Mouse (Mus musculus): ENCODE results near the gene Sfxn5. TPM values are rescaled to one million over a fixed set of nuclear protein-coding genes. Genes with fewer than 3 reads are reported as not detected.

Sfxn5 gene
- polyA plus RNA-seq, 1 experiment from 2014 or later = 10.0 TPM

GRCm38 (mm10) chr6:85218684-85219445, 114.4 kb downstream of the Sfxn5 start:
- H3K9ac ChIP-seq = no peak overlapping the region
- H3K27me3 ChIP-seq = peaks cover 7% of the 10 kb centered on the region; the same call in 1 of the 2 replicates
- no peaks in the 10 kb centered on the region for H3K9me3 ChIP-seq (replicated peaks)
- ATAC-seq (ENCODE audit: low FRiP score) = peak; percentile 29; the same call in 1 of the 2 replicates
- peaks cover 22% of the 10 kb centered on the region for H3K4me1 ChIP-seq
- 30% methylated on average over 5 of the region's 5 CpGs for WGBS
- no peak overlapping the region for H3K4me2 ChIP-seq (replicated peaks)
- H3K4me3 ChIP-seq = no peak overlapping the region
- no peak overlapping the region for H3K27ac ChIP-seq
- H3K36me3 ChIP-seq = no peaks in the 10 kb centered on the region

GRCm38 (mm10) chr6:85218251-85218650, 115.0 kb downstream of the Sfxn5 start:
- Histone ChIP-seq H3K27ac (no peak overlapping the region), H3K9ac (no peak overlapping the region), H3K4me1 (peaks cover 16% of the 10 kb centered on the region), H3K4me3 (no peak overlapping the region), H3K9me3 (replicated peaks) (no peaks in the 10 kb centered on the region), H3K4me2 (replicated peaks) (no peak overlapping the region), H3K36me3 (no peaks in the 10 kb centered on the region), H3K27me3 (peaks cover 7% of the 10 kb centered on the region; the same call in 1 of the 2 replicates)
- 63% methylated on average over 4 of the region's 4 CpGs for WGBS
- no peak for ATAC-seq (ENCODE audit: low FRiP score)

GRCm38 (mm10) chr6:85210686-85211085, 122.5 kb downstream of the Sfxn5 start:
- H3K27me3 ChIP-seq = peaks cover 25% of the 10 kb centered on the region
- H3K4me3 ChIP-seq = no peak overlapping the region
- no peak for ATAC-seq (ENCODE audit: low FRiP score)
- no peaks in the 10 kb centered on the region for H3K9me3 ChIP-seq (replicated peaks)
- no peaks in the 10 kb centered on the region for H3K36me3 ChIP-seq
- peaks cover 8% of the 10 kb centered on the region; the same call in 1 of the 2 replicates for H3K4me1 ChIP-seq
- 46% methylated on average over 1 of the region's 1 CpGs for WGBS
- no peak overlapping the region for H3K4me2 ChIP-seq (replicated peaks)
- no peak overlapping the region for H3K27ac ChIP-seq
- H3K9ac ChIP-seq = no peak overlapping the region

- H3K4me3 ChIP-seq = no peak overlapping the region
- H3K4me2 ChIP-seq (replicated peaks) = no peak overlapping the region
- H3K4me1 ChIP-seq = peaks cover 8% of the 10 kb centered on the region; the same call in 1 of the 2 replicates
- no peak for ATAC-seq (ENCODE audit: low FRiP score)
- H3K36me3 ChIP-seq = no peaks in the 10 kb centered on the region
- no peaks in the 10 kb centered on the region for H3K9me3 ChIP-seq (replicated peaks)
- WGBS = 78% methylated on average over 9 of the region's 9 CpGs
- no peak overlapping the region for H3K9ac ChIP-seq
- H3K27ac ChIP-seq = no peak overlapping the region
- H3K27me3 ChIP-seq = peaks cover 33% of the 10 kb centered on the region
These were observed 123.8 kb downstream of the Sfxn5 start for GRCm38 (mm10) chr6:85209226-85209967.

- Histone ChIP-seq H3K4me1 (peaks cover 8% of the 10 kb centered on the region; the same call in 1 of the 2 replicates), H3K27ac (no peak overlapping the region), H3K4me2 (replicated peaks) (no peak overlapping the region), H3K9me3 (replicated peaks) (no peaks in the 10 kb centered on the region), H3K9ac (no peak overlapping the region), H3K4me3 (no peak overlapping the region), H3K36me3 (no peaks in the 10 kb centered on the region), H3K27me3 (peaks cover 37% of the 10 kb centered on the region)
- 80% methylated on average over 5 of the region's 5 CpGs for WGBS
- no peak for ATAC-seq (ENCODE audit: low FRiP score)
These were observed 125.9 kb downstream of the Sfxn5 start for GRCm38 (mm10) chr6:85207345-85207744.

DNA sequence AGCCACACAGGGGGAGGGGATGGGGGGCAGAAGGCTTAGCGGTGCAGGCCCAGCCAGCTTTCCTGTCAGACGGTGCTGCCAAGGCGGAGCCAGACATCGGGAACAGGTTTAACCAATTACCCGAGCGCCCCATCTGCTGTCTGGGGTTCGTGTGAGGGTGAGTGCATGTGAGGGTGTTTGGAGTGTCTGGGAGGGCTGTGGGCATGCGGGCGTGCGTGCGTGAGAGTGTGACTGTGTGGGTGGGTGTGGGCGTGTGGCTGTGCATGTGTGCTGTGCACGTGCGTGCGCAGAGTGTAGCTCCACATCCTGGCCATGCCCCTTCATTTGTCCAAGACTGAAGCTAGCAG, 126.3 kb downstream of the Sfxn5 start:
- Histone ChIP-seq H3K4me2 (replicated peaks) (no peak overlapping the region), H3K9me3 (replicated peaks) (no peaks in the 10 kb centered on the region), H3K4me3 (no peak overlapping the region), H3K4me1 (peaks cover 8% of the 10 kb centered on the region; the same call in 1 of the 2 replicates), H3K27ac (no peak overlapping the region), H3K27me3 (peaks cover 39% of the 10 kb centered on the region), H3K9ac (no peak overlapping the region), H3K36me3 (no peaks in the 10 kb centered on the region)
- 53% methylated on average over 15 of the region's 15 CpGs for WGBS
- no peak for ATAC-seq (ENCODE audit: low FRiP score)

DNA sequence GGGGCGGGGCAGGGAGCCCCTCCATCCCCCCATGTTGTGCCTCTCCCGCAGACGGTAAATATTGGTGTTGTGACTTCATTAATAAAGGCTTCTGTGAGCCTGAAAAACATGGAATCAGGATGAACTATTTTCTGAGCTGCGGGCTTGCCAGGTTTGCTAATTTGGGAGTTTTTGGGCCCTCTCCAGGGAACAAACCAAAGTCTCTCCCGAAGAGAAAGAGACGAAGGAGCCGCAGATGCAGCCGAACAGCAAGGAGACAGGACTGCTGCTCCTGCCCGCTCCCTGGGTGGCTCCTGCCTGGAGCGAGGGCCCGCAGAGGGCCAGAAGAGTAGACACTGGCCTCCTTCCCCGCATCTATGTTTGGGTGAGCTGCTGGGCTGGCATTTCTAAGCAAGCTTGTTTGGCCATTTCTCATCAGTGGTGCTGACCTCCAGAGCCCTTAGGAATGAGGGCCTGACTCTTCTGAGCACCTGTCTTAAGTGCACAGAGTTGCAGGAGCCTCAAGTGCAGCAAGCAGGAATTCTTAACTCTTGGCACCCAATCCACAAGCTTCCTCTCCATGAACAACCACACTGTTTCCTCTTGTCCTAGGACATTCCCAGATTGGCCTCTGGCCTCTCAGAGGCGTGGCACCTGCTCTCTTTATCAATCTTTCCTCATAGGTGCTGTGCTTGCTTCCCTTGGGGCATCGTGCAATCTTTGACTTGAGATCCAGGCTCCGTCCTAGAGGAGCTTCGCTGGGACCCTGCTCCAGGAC, 126.9 kb downstream of the Sfxn5 start:
- WGBS = 23% methylated on average over 16 of the region's 16 CpGs
- H3K27me3 ChIP-seq = peaks cover 39% of the 10 kb centered on the region

DNA sequence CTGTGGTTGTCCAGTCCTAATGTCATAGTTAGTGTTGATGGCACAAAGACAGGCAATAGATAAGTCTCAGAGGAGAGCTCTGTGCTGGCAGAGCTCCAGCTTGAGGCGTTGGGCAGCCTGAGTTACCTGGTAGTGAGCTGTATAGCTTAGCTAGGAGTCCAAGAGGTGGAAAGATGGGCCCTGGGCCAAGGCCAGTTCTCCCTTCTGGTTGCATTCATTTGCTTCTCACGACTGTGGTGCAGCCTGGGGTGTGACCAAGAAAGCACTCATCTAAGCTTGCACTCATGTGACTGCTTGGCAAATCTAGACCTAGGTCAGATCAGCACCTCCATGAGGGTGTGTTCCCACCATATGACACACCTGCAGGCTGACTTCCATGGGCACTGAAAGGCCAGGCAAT, 135.3 kb downstream of the Sfxn5 start:
- 74% methylated on average over 2 of the region's 2 CpGs for WGBS

More for the DNA sequence above, 126.9 kb downstream of the Sfxn5 start:
- H3K9me3 ChIP-seq (replicated peaks) = no peaks in the 10 kb centered on the region
- H3K4me2 ChIP-seq (replicated peaks) = no peak overlapping the region
- no peak overlapping the region for H3K27ac ChIP-seq
- H3K36me3 ChIP-seq = no peaks in the 10 kb centered on the region
- no peak for ATAC-seq (ENCODE audit: low FRiP score)
- no peak overlapping the region for H3K9ac ChIP-seq
- H3K4me3 ChIP-seq = no peak overlapping the region
- peaks cover 8% of the 10 kb centered on the region; the same call in 1 of the 2 replicates for H3K4me1 ChIP-seq

DNA sequence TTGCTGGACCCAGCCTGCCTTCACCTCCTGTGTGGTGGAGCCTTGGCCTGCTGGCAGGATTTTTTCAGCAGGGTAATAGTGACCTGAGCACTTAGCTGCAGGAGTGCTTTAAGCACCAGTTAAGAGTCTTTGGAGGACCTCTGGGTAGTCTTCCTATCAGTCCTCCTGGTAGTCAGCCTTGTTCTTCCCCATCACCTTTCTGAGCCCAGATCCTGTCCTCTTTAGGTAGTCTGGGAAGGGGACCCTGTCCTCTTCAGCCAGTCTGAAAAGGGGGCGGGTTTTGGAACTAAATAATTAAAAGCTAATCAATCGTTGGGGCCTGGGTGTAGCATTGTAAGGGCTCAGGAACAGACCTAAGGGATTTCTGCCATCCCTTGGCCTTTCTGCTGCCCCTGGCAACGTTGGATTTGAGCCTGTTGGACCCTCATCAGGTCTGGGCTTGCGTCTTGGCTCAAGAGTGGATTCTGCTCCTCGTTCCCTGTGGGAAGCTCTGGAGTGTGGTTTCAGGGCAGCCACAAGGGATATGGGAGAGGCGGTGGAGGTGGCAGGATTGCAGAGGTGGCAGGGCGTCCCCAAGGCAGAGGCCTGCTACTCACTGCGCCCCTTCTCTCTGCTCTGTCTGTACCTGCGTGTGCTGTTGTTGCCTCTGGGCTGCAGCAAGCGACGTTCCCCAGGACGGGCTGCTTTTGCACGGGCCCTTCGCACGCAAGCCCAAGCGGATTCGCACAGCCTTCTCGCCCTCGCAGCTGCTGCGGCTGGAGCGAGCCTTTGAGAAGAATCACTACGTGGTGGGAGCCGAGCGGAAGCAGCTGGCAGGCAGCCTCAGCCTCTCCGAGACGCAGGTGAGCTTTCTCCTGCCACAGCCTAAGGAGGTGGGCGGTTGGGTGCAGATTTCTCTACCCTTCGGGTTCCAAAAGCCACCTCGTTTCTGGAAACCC, 139.6 kb downstream of the Sfxn5 start:
- ATAC-seq (ENCODE audit: low FRiP score) = no peak

More for the DNA sequence above, 135.3 kb downstream of the Sfxn5 start:
- Histone ChIP-seq H3K9ac (no peak overlapping the region), H3K9me3 (replicated peaks) (no peaks in the 10 kb centered on the region), H3K4me3 (no peak overlapping the region), H3K4me1 (peaks cover 6% of the 10 kb centered on the region), H3K36me3 (no peaks in the 10 kb centered on the region), H3K27ac (no peak overlapping the region), H3K27me3 (peaks cover 66% of the 10 kb centered on the region), H3K4me2 (replicated peaks) (no peak overlapping the region)
- no peak for ATAC-seq (ENCODE audit: low FRiP score)

DNA sequence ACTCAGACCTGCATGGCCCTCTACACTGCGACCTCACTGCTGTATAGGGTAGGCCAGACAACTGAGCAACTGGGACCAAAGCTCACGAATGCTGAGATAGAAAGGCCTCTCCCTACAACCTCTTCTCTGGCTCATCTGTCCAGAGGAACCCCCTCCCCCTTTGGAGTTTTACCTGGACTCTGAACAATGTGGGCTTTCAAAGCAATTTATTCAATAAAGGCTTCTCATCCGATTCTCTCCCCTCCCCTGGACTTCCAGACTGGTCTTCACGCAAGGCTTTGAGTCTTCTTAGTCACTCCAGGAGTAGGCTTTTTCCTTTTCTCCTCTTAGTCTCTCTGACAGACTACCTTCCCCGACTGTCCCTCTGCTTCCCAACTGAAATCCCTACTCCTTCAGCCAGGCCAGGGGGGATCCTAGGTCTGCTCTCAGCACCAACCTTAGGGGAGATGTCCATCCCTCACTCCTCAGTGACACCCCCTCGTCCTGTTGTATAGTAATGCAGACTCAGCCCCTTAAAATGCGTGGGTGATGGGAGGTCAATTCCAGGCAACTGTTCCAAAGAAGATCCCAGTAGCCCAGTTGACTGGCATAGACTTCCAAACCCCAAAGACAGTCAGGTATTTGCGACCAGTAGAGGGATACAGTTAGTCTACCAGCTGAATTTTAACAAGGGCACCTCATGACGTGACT, 141.3 kb downstream of the Sfxn5 start:
- Histone ChIP-seq H3K27ac (no peak overlapping the region), H3K9me3 (replicated peaks) (no peaks in the 10 kb centered on the region), H3K4me3 (no peak overlapping the region), H3K27me3 (peaks cover 97% of the 10 kb centered on the region), H3K4me1 (peaks cover 37% of the 10 kb centered on the region), H3K9ac (no peak overlapping the region), H3K36me3 (no peaks in the 10 kb centered on the region), H3K4me2 (replicated peaks) (no peak overlapping the region)
- ATAC-seq (ENCODE audit: low FRiP score) = no peak
- 10% methylated on average over 9 of the region's 9 CpGs for WGBS

More for the DNA sequence above, 139.6 kb downstream of the Sfxn5 start:
- Histone ChIP-seq H3K4me2 (replicated peaks) (peak overlapping the region; percentile 8; the same call in 1 of the 2 replicates), H3K27ac (no peak overlapping the region), H3K9ac (peak overlapping the region; percentile 32; the same call in 1 of the 2 replicates), H3K9me3 (replicated peaks) (no peaks in the 10 kb centered on the region), H3K36me3 (no peaks in the 10 kb centered on the region), H3K27me3 (peaks cover 97% of the 10 kb centered on the region), H3K4me1 (peaks cover 19% of the 10 kb centered on the region), H3K4me3 (no peak overlapping the region)
- WGBS = 5% methylated on average over 28 of the region's 29 CpGs

GRCm38 (mm10) chr6:85190671-85191070, 142.6 kb downstream of the Sfxn5 start:
- no peak for ATAC-seq (ENCODE audit: low FRiP score)
- H3K4me2 ChIP-seq (replicated peaks) = peak overlapping the region; percentile 50
- H3K4me3 ChIP-seq = peak overlapping the region; percentile 29; the same call in 1 of the 2 replicates
- peaks cover 48% of the 10 kb centered on the region for H3K4me1 ChIP-seq
- no peaks in the 10 kb centered on the region for H3K36me3 ChIP-seq
- no peak overlapping the region for H3K9ac ChIP-seq
- H3K27ac ChIP-seq = no peak overlapping the region
- H3K27me3 ChIP-seq = peaks cover 98% of the 10 kb centered on the region
- under 1% methylated on average over 13 of the region's 13 CpGs for WGBS
- H3K9me3 ChIP-seq (replicated peaks) = no peaks in the 10 kb centered on the region

Data from hindbrain, embryonic 12.5 days (tissue).